Mouse (Mus musculus): ENCODE data around the gene Sh2d7. TPM values are rescaled to one million over a fixed set of nuclear protein-coding genes. Genes with fewer than 3 reads are reported as not detected.

The Sh2d7 gene
- total and polyA plus RNA-seq, 2 experiments from 2014 or later: not detected

DNA sequence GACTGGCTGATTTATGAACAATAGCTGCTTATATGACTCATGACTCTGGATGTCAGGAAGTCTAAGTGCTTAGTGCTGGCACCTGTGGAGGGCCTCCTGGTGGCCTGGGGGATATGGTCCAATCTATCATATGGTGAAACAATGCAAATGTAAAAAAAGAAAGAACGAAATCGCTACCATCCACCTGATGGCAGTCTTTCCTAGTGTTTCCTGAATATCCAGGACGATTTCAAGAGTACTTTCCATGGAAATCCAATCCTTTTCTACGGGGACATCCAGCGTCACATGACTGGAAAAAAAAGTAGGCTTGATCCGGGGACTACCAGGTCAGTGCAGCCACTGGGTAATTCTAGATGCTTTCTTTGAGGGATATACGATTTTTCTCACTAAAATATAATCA, 11.1 kb upstream of the Sh2d7 start:
- no peak for DNase-seq (ENCODE audit: low spot score)
- no peaks in the 10 kb centered on the region for H3K4me1 ChIP-seq (ENCODE audit: control insufficient read depth, insufficient read depth)
- no peak overlapping the region for H3K27ac ChIP-seq (ENCODE audit: low read depth)
- H3K9me3 ChIP-seq (replicated peaks; ENCODE audit: control insufficient read depth, low read length): no peaks in the 10 kb centered on the region
- H3K36me3 ChIP-seq (replicated peaks; ENCODE audit: control insufficient read depth, insufficient read depth, low read length): no peaks in the 10 kb centered on the region
- 57% methylated on average over 7 of the region's 7 CpGs for WGBS
- no peak overlapping the region for H3K4me3 ChIP-seq (ENCODE audit: low read depth, low read length)
- no peak overlapping the region for H3K9ac ChIP-seq (replicated peaks; ENCODE audit: low read depth, low read length)
- TF ChIP-seq CTCF (IDR thresholded peaks at IDR 0.05; ENCODE audit: low read depth) (no peak), EP300 (IDR thresholded peaks at IDR 0.05; ENCODE audit: low read depth) (no peak)
- ATAC-seq (ENCODE audit: insufficient read depth, low read depth): no peak
- H3K4me2 ChIP-seq (ENCODE audit: low read depth, low read length): no peak overlapping the region
- no peaks in the 10 kb centered on the region for H3K27me3 ChIP-seq (ENCODE audit: control insufficient read depth, insufficient read depth, low read length)

DNA sequence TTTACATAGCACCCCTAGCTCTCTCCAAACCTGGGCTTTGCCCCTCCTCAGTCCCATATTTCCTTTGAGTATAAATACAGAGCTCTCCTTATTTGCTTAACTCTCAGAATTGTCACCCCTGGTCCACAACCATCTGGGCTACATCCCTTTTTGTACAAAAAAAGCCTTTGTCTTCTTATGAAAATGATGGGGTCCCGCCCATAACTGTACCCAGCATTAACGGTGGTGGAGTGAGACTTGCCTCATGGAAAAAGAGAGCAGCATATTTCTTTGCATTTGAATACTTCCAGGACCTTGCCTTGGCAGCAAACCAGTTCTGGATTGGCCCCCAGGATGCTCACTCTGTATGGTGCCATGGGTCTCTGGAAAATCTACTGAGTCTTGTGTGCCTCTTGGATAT, 8.8 kb upstream of the Sh2d7 start:
- Histone ChIP-seq H3K27ac (ENCODE audit: low read depth) (no peak overlapping the region), H3K9me3 (replicated peaks; ENCODE audit: control insufficient read depth, low read length) (no peaks in the 10 kb centered on the region), H3K27me3 (ENCODE audit: control insufficient read depth, insufficient read depth, low read length) (no peaks in the 10 kb centered on the region), H3K4me1 (ENCODE audit: control insufficient read depth, insufficient read depth) (no peaks in the 10 kb centered on the region), H3K4me2 (ENCODE audit: low read depth, low read length) (no peak overlapping the region), H3K9ac (replicated peaks; ENCODE audit: low read depth, low read length) (no peak overlapping the region), H3K36me3 (replicated peaks; ENCODE audit: control insufficient read depth, insufficient read depth, low read length) (no peaks in the 10 kb centered on the region), H3K4me3 (ENCODE audit: low read depth, low read length) (no peak overlapping the region)
- WGBS: 73% methylated on average over 2 of the region's 2 CpGs
- DNase-seq (ENCODE audit: low spot score) (no peak), ATAC-seq (ENCODE audit: insufficient read depth, low read depth) (no peak)
- TF ChIP-seq CTCF (IDR thresholded peaks at IDR 0.05; ENCODE audit: low read depth) (no peak), EP300 (IDR thresholded peaks at IDR 0.05; ENCODE audit: low read depth) (no peak)

GRCm38 (mm10) chr9:54530836-54531235, 7.9 kb upstream of the Sh2d7 start:
- 83% methylated on average over 6 of the region's 6 CpGs for WGBS
- no peaks in the 10 kb centered on the region for H3K4me1 ChIP-seq (ENCODE audit: control insufficient read depth, insufficient read depth)
- DNase-seq (ENCODE audit: low spot score): no peak
- no peaks in the 10 kb centered on the region for H3K36me3 ChIP-seq (replicated peaks; ENCODE audit: control insufficient read depth, insufficient read depth, low read length)
- H3K9ac ChIP-seq (replicated peaks; ENCODE audit: low read depth, low read length): no peak overlapping the region
- no peaks in the 10 kb centered on the region for H3K27me3 ChIP-seq (ENCODE audit: control insufficient read depth, insufficient read depth, low read length)
- H3K9me3 ChIP-seq (replicated peaks; ENCODE audit: control insufficient read depth, low read length): no peaks in the 10 kb centered on the region
- no peak overlapping the region for H3K4me2 ChIP-seq (ENCODE audit: low read depth, low read length)
- no peak for ATAC-seq (ENCODE audit: insufficient read depth, low read depth)
- H3K27ac ChIP-seq (ENCODE audit: low read depth): no peak overlapping the region
- H3K4me3 ChIP-seq (ENCODE audit: low read depth, low read length): no peak overlapping the region
- no peak for TF ChIP-seq EP300 (IDR thresholded peaks at IDR 0.05; ENCODE audit: low read depth)
- TF ChIP-seq CTCF (IDR thresholded peaks at IDR 0.05; ENCODE audit: low read depth): no peak

- H3K27me3 ChIP-seq (ENCODE audit: control insufficient read depth, insufficient read depth, low read length): no peaks in the 10 kb centered on the region
- ATAC-seq (ENCODE audit: insufficient read depth, low read depth) (no peak), DNase-seq (ENCODE audit: low spot score) (no peak)
- no peaks in the 10 kb centered on the region for H3K4me1 ChIP-seq (ENCODE audit: control insufficient read depth, insufficient read depth)
- H3K27ac ChIP-seq (ENCODE audit: low read depth): no peak overlapping the region
- H3K9ac ChIP-seq (replicated peaks; ENCODE audit: low read depth, low read length): no peak overlapping the region
- H3K4me3 ChIP-seq (ENCODE audit: low read depth, low read length): no peak overlapping the region
- no peak overlapping the region for H3K4me2 ChIP-seq (ENCODE audit: low read depth, low read length)
- H3K36me3 ChIP-seq (replicated peaks; ENCODE audit: control insufficient read depth, insufficient read depth, low read length): no peaks in the 10 kb centered on the region
- no peaks in the 10 kb centered on the region for H3K9me3 ChIP-seq (replicated peaks; ENCODE audit: control insufficient read depth, low read length)
- TF ChIP-seq CTCF (IDR thresholded peaks at IDR 0.05; ENCODE audit: low read depth) (no peak), EP300 (IDR thresholded peaks at IDR 0.05; ENCODE audit: low read depth) (no peak)
Measured at GRCm38 (mm10) chr9:54531421-54531820, 7.4 kb upstream of the Sh2d7 start.

- Histone ChIP-seq H3K36me3 (replicated peaks; ENCODE audit: control insufficient read depth, insufficient read depth, low read length) (no peaks in the 10 kb centered on the region), H3K9me3 (replicated peaks; ENCODE audit: control insufficient read depth, low read length) (no peaks in the 10 kb centered on the region), H3K27me3 (ENCODE audit: control insufficient read depth, insufficient read depth, low read length) (no peaks in the 10 kb centered on the region), H3K4me1 (ENCODE audit: control insufficient read depth, insufficient read depth) (no peaks in the 10 kb centered on the region), H3K4me3 (ENCODE audit: low read depth, low read length) (no peak overlapping the region), H3K9ac (replicated peaks; ENCODE audit: low read depth, low read length) (no peak overlapping the region), H3K27ac (ENCODE audit: low read depth) (no peak overlapping the region), H3K4me2 (ENCODE audit: low read depth, low read length) (no peak overlapping the region)
- no peak for TF ChIP-seq CTCF (IDR thresholded peaks at IDR 0.05; ENCODE audit: low read depth)
- no peak for TF ChIP-seq EP300 (IDR thresholded peaks at IDR 0.05; ENCODE audit: low read depth)
- ATAC-seq (ENCODE audit: insufficient read depth, low read depth): no peak
- 86% methylated on average over 2 of the region's 2 CpGs for WGBS
- no peak for DNase-seq (ENCODE audit: low spot score)
Measured at GRCm38 (mm10) chr9:54532926-54533325, 5.9 kb upstream of the Sh2d7 start.

GRCm38 (mm10) chr9:54533975-54534374, 4.8 kb upstream of the Sh2d7 start:
- H3K4me3 ChIP-seq (ENCODE audit: low read depth, low read length): no peak overlapping the region
- H3K9ac ChIP-seq (replicated peaks; ENCODE audit: low read depth, low read length): no peak overlapping the region
- ATAC-seq (ENCODE audit: insufficient read depth, low read depth): no peak
- H3K36me3 ChIP-seq (replicated peaks; ENCODE audit: control insufficient read depth, insufficient read depth, low read length): no peaks in the 10 kb centered on the region
- no peaks in the 10 kb centered on the region for H3K27me3 ChIP-seq (ENCODE audit: control insufficient read depth, insufficient read depth, low read length)
- DNase-seq (ENCODE audit: low spot score): no peak
- H3K4me1 ChIP-seq (ENCODE audit: control insufficient read depth, insufficient read depth): no peaks in the 10 kb centered on the region
- H3K27ac ChIP-seq (ENCODE audit: low read depth): no peak overlapping the region
- 47% methylated on average over 5 of the region's 5 CpGs for WGBS
- TF ChIP-seq CTCF (IDR thresholded peaks at IDR 0.05; ENCODE audit: low read depth): no peak
- H3K4me2 ChIP-seq (ENCODE audit: low read depth, low read length): no peak overlapping the region
- no peaks in the 10 kb centered on the region for H3K9me3 ChIP-seq (replicated peaks; ENCODE audit: control insufficient read depth, low read length)

All from heart, postnatal 0 days (tissue).